In genomic region chr7:122018978-122019377, GRCm38 (mm10) we compare ENCODE assay signal across 8 mouse cellular contexts. TPM values are rescaled to one million over a fixed set of nuclear protein-coding genes. Genes with fewer than 3 reads are reported as not detected.
DNase-seq lines count a peak whose midpoint lies in the region; ATAC-seq and TF ChIP-seq lines count a peak whose summit lies in the region.

No protein-coding gene starts in this region.

- TF ChIP-seq CTCF in stomach, postnatal 0 days (IDR thresholded peaks at IDR 0.05; ENCODE audit: low read depth) = no peak

- no peaks in the 10 kb centered on the region for H3K9me3 ChIP-seq in stomach, embryonic 14.5 days (ENCODE audit: control insufficient read depth, low read depth, low read length)
- H3K9me3 ChIP-seq in stomach, postnatal 0 days (ENCODE audit: control insufficient read depth, low read length) = no peaks in the 10 kb centered on the region
- H3K9me3 ChIP-seq in hindbrain, embryonic 13.5 days = no peaks in the 10 kb centered on the region
- no peaks in the 10 kb centered on the region for H3K9me3 ChIP-seq in liver, embryonic 12.5 days (replicated peaks)

- H3K27ac ChIP-seq in stomach, embryonic 14.5 days (ENCODE audit: low read length) = peak overlapping the region; percentile 39; the same call in 1 of the 2 replicates
- H3K27ac ChIP-seq in stomach, postnatal 0 days (replicated peaks) = no peak overlapping the region
- H3K27ac ChIP-seq in hindbrain, embryonic 13.5 days = no peak overlapping the region
- peak overlapping the region; percentile 89 for H3K27ac ChIP-seq in liver, embryonic 12.5 days

- peaks cover 31% of the 10 kb centered on the region for H3K4me1 ChIP-seq in stomach, embryonic 14.5 days (ENCODE audit: control insufficient read depth, insufficient read depth, low read length)
- no peaks in the 10 kb centered on the region; the same call in 1 of the 2 replicates for H3K4me1 ChIP-seq in stomach, postnatal 0 days (replicated peaks; ENCODE audit: control insufficient read depth, insufficient read depth)
- peaks cover 55% of the 10 kb centered on the region for H3K4me1 ChIP-seq in hindbrain, embryonic 13.5 days (replicated peaks)
- H3K4me1 ChIP-seq in liver, embryonic 12.5 days = peaks cover 73% of the 10 kb centered on the region

- no peak for ATAC-seq in stomach, embryonic 14.5 days (ENCODE audit: insufficient number of reproducible peaks, insufficient read depth, low FRiP score, low read depth)
- no peak for ATAC-seq in stomach, postnatal 0 days (ENCODE audit: low FRiP score, low TSS enrichment)
- ATAC-seq in hindbrain, embryonic 13.5 days (ENCODE audit: low FRiP score) = no peak
- ATAC-seq in liver, embryonic 12.5 days = no peak
- ATAC-seq in megakaryocyte-erythroid progenitor cell, adult 5-6 weeks (replicated peaks; ENCODE audit: low FRiP score, low TSS enrichment, poor library complexity, severe bottlenecking) = no peak

- H3K27me3 ChIP-seq in stomach, embryonic 14.5 days (ENCODE audit: control insufficient read depth, insufficient read depth, low read length) = no peaks in the 10 kb centered on the region
- H3K27me3 ChIP-seq in stomach, postnatal 0 days (ENCODE audit: control insufficient read depth, insufficient read depth, low read length) = no peaks in the 10 kb centered on the region
- H3K27me3 ChIP-seq in hindbrain, embryonic 13.5 days = no peaks in the 10 kb centered on the region
- H3K27me3 ChIP-seq in liver, embryonic 12.5 days (replicated peaks) = no peaks in the 10 kb centered on the region

- no peak for DNase-seq in stomach, postnatal 0 days (ENCODE audit: low spot score)
- DNase-seq in retina, postnatal 1 day = no peak
- DNase-seq in adrenal gland, postnatal 36 days = no peak
- DNase-seq in cerebellum, postnatal 14 days = no peak

- 85% methylated on average over 7 of the region's 7 CpGs for WGBS in stomach, embryonic 14.5 days
- 88% methylated on average over 7 of the region's 7 CpGs for WGBS in stomach, postnatal 0 days
- 86% methylated on average over 7 of the region's 7 CpGs for WGBS in hindbrain, embryonic 13.5 days
- WGBS in liver, embryonic 12.5 days (ENCODE audit: insufficient replicate concordance) = 73% methylated on average over 7 of the region's 7 CpGs

- H3K4me3 ChIP-seq in stomach, embryonic 14.5 days (ENCODE audit: low read depth, low read length) = no peak overlapping the region
- H3K4me3 ChIP-seq in stomach, postnatal 0 days (ENCODE audit: low read depth, low read length) = no peak overlapping the region
- peak overlapping the region; percentile 81 for H3K4me3 ChIP-seq in hindbrain, embryonic 13.5 days
- H3K4me3 ChIP-seq in liver, embryonic 12.5 days = peak overlapping the region; percentile 83

- H3K36me3 ChIP-seq in stomach, embryonic 14.5 days (ENCODE audit: control insufficient read depth, insufficient read depth, low read length) = peaks cover 4% of the 10 kb centered on the region; the same call in 1 of the 2 replicates
- no peaks in the 10 kb centered on the region for H3K36me3 ChIP-seq in stomach, postnatal 0 days (ENCODE audit: control insufficient read depth, insufficient read depth, low read length)
- 0 out of 2 replicates have a peak, but pooled peaks cover under 1% of the 10 kb centered on the region for H3K36me3 ChIP-seq in hindbrain, embryonic 13.5 days
- peaks cover 4% of the 10 kb centered on the region for H3K36me3 ChIP-seq in liver, embryonic 12.5 days

- peak overlapping the region; percentile 66; the same call in 1 of the 2 replicates for H3K4me2 ChIP-seq in stomach, embryonic 14.5 days (replicated peaks; ENCODE audit: low read depth, low read length)
- no peak overlapping the region for H3K4me2 ChIP-seq in stomach, postnatal 0 days (replicated peaks; ENCODE audit: low read depth)
- peak overlapping the region; percentile 74 for H3K4me2 ChIP-seq in hindbrain, embryonic 13.5 days
- peak overlapping the region; percentile 95 for H3K4me2 ChIP-seq in liver, embryonic 12.5 days

- H3K9ac ChIP-seq in stomach, embryonic 14.5 days (replicated peaks; ENCODE audit: low read depth, low read length) = no peak overlapping the region
- H3K9ac ChIP-seq in stomach, postnatal 0 days (ENCODE audit: low read length) = no peak overlapping the region
- H3K9ac ChIP-seq in hindbrain, embryonic 13.5 days = no peak overlapping the region; the same call in 1 of the 2 replicates
- peak overlapping the region; percentile 64 for H3K9ac ChIP-seq in liver, embryonic 12.5 days

- no peak for TF ChIP-seq EP300 in stomach, postnatal 0 days (optimal IDR thresholded peaks at IDR 0.05)

RNA-seq across cellular contexts. Expression of gene Gga2, which starts 2.0 kb away (rescaled TPM):
- polyA plus RNA-seq in stomach, embryonic 14.5 days (2014; fragmentation: Nextera tagmentation; extraction: Ambion mirVana) = 48.2 and 57.7 TPM in 2 replicates
- polyA plus RNA-seq in stomach, postnatal 0 days (2015; fragmentation: Nextera tagmentation; extraction: Ambion mirVana) = 31.5 and 33.5 TPM in 2 replicates
- polyA plus RNA-seq in hindbrain, embryonic 13.5 days (2015; fragmentation: Nextera tagmentation; extraction: Ambion mirVana) = 54.9 and 57.3 TPM in 2 replicates
- polyA plus RNA-seq in liver, embryonic 12.5 days (2016; fragmentation: Nextera tagmentation; extraction: Ambion mirVana) = 65.3 and 68.4 TPM in 2 replicates
- 10 to 100 TPM; 16.9 to 17.3 TPM for total RNA-seq in adrenal gland, postnatal 36 days (2021)
- 39.0 and 40.3 TPM in 2 replicates for total RNA-seq in megakaryocyte-erythroid progenitor cell, adult 5-6 weeks (2014; fragmentation: Nextera tagmentation)
- total RNA-seq in megakaryocyte-erythroid progenitor cell, adult 5-6 weeks (2017) = 22.4 and 23.8 TPM in 2 replicates

RNA-seq across cellular contexts. Expression of gene Cog7, which starts 37.5 kb away (rescaled TPM):
- polyA plus RNA-seq in stomach, embryonic 14.5 days (2014; fragmentation: Nextera tagmentation; extraction: Ambion mirVana) = 20.5 and 22.5 TPM in 2 replicates
- 14.1 and 14.5 TPM in 2 replicates for polyA plus RNA-seq in stomach, postnatal 0 days (2015; fragmentation: Nextera tagmentation; extraction: Ambion mirVana)
- 22.5 and 23.0 TPM in 2 replicates for polyA plus RNA-seq in hindbrain, embryonic 13.5 days (2015; fragmentation: Nextera tagmentation; extraction: Ambion mirVana)
- 15.1 and 16.7 TPM in 2 replicates for polyA plus RNA-seq in liver, embryonic 12.5 days (2016; fragmentation: Nextera tagmentation; extraction: Ambion mirVana)
- total RNA-seq in adrenal gland, postnatal 36 days (2021) = 10 to 100 TPM; 27.0 to 31.6 TPM
- total RNA-seq in megakaryocyte-erythroid progenitor cell, adult 5-6 weeks (2014; fragmentation: Nextera tagmentation) = 15.1 and 16.2 TPM in 2 replicates
- total RNA-seq in megakaryocyte-erythroid progenitor cell, adult 5-6 weeks (2017) = 10.9 and 11.2 TPM in 2 replicates

RNA-seq across cellular contexts. Expression of gene Ubfd1, which starts 48.0 kb away (rescaled TPM):
- polyA plus RNA-seq in stomach, embryonic 14.5 days (2014; fragmentation: Nextera tagmentation; extraction: Ambion mirVana) = 77.5 and 86.2 TPM in 2 replicates
- 22.8 and 23.7 TPM in 2 replicates for polyA plus RNA-seq in stomach, postnatal 0 days (2015; fragmentation: Nextera tagmentation; extraction: Ambion mirVana)
- 72.1 and 72.4 TPM in 2 replicates for polyA plus RNA-seq in hindbrain, embryonic 13.5 days (2015; fragmentation: Nextera tagmentation; extraction: Ambion mirVana)
- 38.3 and 41.1 TPM in 2 replicates for polyA plus RNA-seq in liver, embryonic 12.5 days (2016; fragmentation: Nextera tagmentation; extraction: Ambion mirVana)
- total RNA-seq in adrenal gland, postnatal 36 days (2021) = 10 to 100 TPM; 49.5 to 63.8 TPM
- 37.7 and 39.4 TPM in 2 replicates for total RNA-seq in megakaryocyte-erythroid progenitor cell, adult 5-6 weeks (2014; fragmentation: Nextera tagmentation)
- 30.4 and 44.2 TPM in 2 replicates for total RNA-seq in megakaryocyte-erythroid progenitor cell, adult 5-6 weeks (2017)

RNA-seq across cellular contexts. Expression of gene Ears2, which starts 48.1 kb away (rescaled TPM):
- polyA plus RNA-seq in stomach, embryonic 14.5 days (2014; fragmentation: Nextera tagmentation; extraction: Ambion mirVana) = 17.9 and 18.7 TPM in 2 replicates
- polyA plus RNA-seq in stomach, postnatal 0 days (2015; fragmentation: Nextera tagmentation; extraction: Ambion mirVana) = 10.7 TPM in 2 replicates
- 10.2 and 10.4 TPM in 2 replicates for polyA plus RNA-seq in hindbrain, embryonic 13.5 days (2015; fragmentation: Nextera tagmentation; extraction: Ambion mirVana)
- polyA plus RNA-seq in liver, embryonic 12.5 days (2016; fragmentation: Nextera tagmentation; extraction: Ambion mirVana) = 10.3 and 10.8 TPM in 2 replicates
- 10 to 100 TPM; 19.0 to 25.5 TPM for total RNA-seq in adrenal gland, postnatal 36 days (2021)
- 10.0 and 10.3 TPM in 2 replicates for total RNA-seq in megakaryocyte-erythroid progenitor cell, adult 5-6 weeks (2014; fragmentation: Nextera tagmentation)
- total RNA-seq in megakaryocyte-erythroid progenitor cell, adult 5-6 weeks (2017) = 7.1 and 8.9 TPM in 2 replicates

Comparison
In these comparisons a context has a peak if more than half of its experiments do, and no peak if none do; other contexts are left out.
1. H3K27ac ChIP-seq: peak in stomach, embryonic 14.5 days (single experiment) and liver, embryonic 12.5 days (single experiment); none in stomach, postnatal 0 days (single experiment) and hindbrain, embryonic 13.5 days (single experiment).
2. H3K4me3 ChIP-seq: peak in hindbrain, embryonic 13.5 days (single experiment) and liver, embryonic 12.5 days (single experiment); none in stomach, embryonic 14.5 days (single experiment) and stomach, postnatal 0 days (single experiment).